Mouse (Mus musculus): ENCODE results near the gene Agps. TPM values are rescaled to one million over a fixed set of nuclear protein-coding genes. Genes with fewer than 3 reads are reported as not detected.
"Not testable (repeated sequence)": the region's sequence is repeated elsewhere in the genome, so short reads cannot be mapped to it uniquely, and the experiment has no call there.

The Agps gene
- polyA plus RNA-seq, 1 experiment from 2014 or later, result 26.0 TPM

DNA sequence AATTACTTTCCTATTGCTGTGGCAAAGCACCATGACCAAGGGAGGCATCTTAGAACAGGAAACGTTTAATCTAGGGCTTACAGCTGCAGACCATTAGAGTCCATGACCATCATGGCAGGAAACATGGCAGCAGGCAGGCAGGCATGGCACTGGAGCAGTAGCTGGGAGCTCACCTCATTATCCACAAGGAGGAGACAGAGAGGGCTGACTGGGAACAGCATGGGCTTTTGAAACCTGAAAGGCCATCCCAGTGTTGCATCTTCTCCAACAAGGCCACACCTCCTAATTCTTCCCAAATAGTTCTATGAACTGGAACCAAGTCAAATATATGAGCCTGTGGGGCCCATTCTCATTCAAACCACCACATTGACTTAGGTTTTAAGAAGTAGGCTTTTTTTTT is 68.3 kb downstream of the Agps start:
- no peaks in the 10 kb centered on the region for H3K9me3 ChIP-seq (replicated peaks)
- WGBS, result 90% methylated on average over 1 of the region's 1 CpGs
- H3K27me3 ChIP-seq, result no peaks in the 10 kb centered on the region
- no peak overlapping the region for H3K9ac ChIP-seq
- no peak overlapping the region for H3K4me2 ChIP-seq
- peaks cover 12% of the 10 kb centered on the region for H3K36me3 ChIP-seq (ENCODE audit: poor library complexity, severe bottlenecking)
- H3K4me3 ChIP-seq, result no peak overlapping the region
- no peaks in the 10 kb centered on the region for H3K4me1 ChIP-seq
- ATAC-seq, result no peak
- H3K27ac ChIP-seq, result no peak overlapping the region

DNA sequence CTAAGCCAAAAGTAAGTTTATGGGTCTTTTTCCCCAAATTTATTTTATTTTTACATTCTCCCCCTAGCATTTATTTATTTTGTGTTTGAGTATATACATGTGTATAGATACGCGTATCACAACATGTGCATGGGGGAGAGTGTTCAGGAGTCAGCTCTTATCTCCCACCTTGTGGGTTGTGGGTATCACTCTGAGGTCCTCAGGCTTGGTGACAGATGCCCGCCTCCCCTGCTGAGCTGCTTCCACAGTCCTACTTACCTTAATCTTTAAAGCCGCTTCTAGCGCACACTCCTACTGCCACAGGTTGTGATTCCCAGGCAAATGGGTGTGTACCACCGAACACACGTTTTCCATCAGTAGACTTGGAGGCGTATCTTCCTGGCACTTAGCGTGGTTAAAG is 69.9 kb downstream of the Agps start:
- 93% methylated on average over 9 of the region's 9 CpGs for WGBS
- H3K27me3 ChIP-seq, result no peaks in the 10 kb centered on the region
- no peak for ATAC-seq
- peaks cover 12% of the 10 kb centered on the region for H3K36me3 ChIP-seq (ENCODE audit: poor library complexity, severe bottlenecking)
- no peak overlapping the region for H3K4me3 ChIP-seq
- no peak overlapping the region for H3K9ac ChIP-seq
- H3K27ac ChIP-seq, result no peak overlapping the region
- H3K9me3 ChIP-seq (replicated peaks), result no peaks in the 10 kb centered on the region
- no peaks in the 10 kb centered on the region for H3K4me1 ChIP-seq
- H3K4me2 ChIP-seq, result no peak overlapping the region

GRCm38 (mm10) chr2:75907142-75907541 is 75.2 kb downstream of the Agps start:
- no peak overlapping the region for H3K4me2 ChIP-seq
- ATAC-seq, result no peak
- H3K27me3 ChIP-seq, result no peaks in the 10 kb centered on the region
- H3K9me3 ChIP-seq (replicated peaks), result no peaks in the 10 kb centered on the region
- no peaks in the 10 kb centered on the region for H3K4me1 ChIP-seq
- no peak overlapping the region for H3K4me3 ChIP-seq
- H3K27ac ChIP-seq, result no peak overlapping the region
- H3K9ac ChIP-seq, result no peak overlapping the region
- H3K36me3 ChIP-seq (ENCODE audit: poor library complexity, severe bottlenecking), result peaks cover 11% of the 10 kb centered on the region; the same call in 1 of the 2 replicates
- WGBS, result 85% methylated on average over 1 of the region's 1 CpGs

GRCm38 (mm10) chr2:75915040-75915439 is 83.1 kb downstream of the Agps start:
- Histone ChIP-seq H3K27ac (no peak overlapping the region), H3K27me3 (no peaks in the 10 kb centered on the region), H3K4me3 (no peak overlapping the region), H3K9ac (no peak overlapping the region), H3K4me2 (no peak overlapping the region), H3K4me1 (no peaks in the 10 kb centered on the region), H3K36me3 (ENCODE audit: poor library complexity, severe bottlenecking) (peaks cover 6% of the 10 kb centered on the region), H3K9me3 (replicated peaks) (no peaks in the 10 kb centered on the region)
- WGBS, result 87% methylated on average over 3 of the region's 3 CpGs
- no peak for ATAC-seq

GRCm38 (mm10) chr2:75923807-75924340 is 91.9 kb downstream of the Agps start:
- ATAC-seq, result no peak; the same call in 1 of the 2 replicates
- H3K4me2 ChIP-seq, result no peak overlapping the region
- no peak overlapping the region for H3K4me3 ChIP-seq
- peaks cover 7% of the 10 kb centered on the region; the same call in 1 of the 2 replicates for H3K36me3 ChIP-seq (ENCODE audit: poor library complexity, severe bottlenecking)
- 72% methylated on average over 4 of the region's 4 CpGs for WGBS
- peaks cover 17% of the 10 kb centered on the region for H3K4me1 ChIP-seq
- no peaks in the 10 kb centered on the region for H3K27me3 ChIP-seq
- no peak overlapping the region for H3K9ac ChIP-seq
- no peaks in the 10 kb centered on the region for H3K9me3 ChIP-seq (replicated peaks)
- no peak overlapping the region for H3K27ac ChIP-seq

DNA sequence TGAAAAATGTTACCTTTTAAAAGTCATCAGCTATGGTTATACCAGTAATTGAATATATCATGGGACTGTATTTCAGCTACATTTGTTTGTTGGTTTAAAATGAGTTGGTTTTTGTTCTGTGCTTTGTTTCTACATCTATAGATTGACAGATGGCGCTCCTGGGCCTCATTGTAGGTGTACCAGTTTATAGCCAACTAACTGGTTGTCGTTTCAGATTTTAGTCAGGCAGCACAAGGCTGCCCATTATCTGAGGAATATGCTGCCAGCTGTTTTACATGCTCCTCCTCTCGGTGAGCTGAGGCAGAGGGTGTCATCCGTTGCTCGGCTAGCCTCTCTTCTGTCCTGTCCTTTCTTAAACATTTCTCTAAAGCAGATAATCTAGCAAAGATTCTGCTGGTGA is 94.1 kb downstream of the Agps start:
- H3K27ac ChIP-seq, result no peak overlapping the region
- H3K27me3 ChIP-seq, result no peaks in the 10 kb centered on the region
- WGBS, result 79% methylated on average over 5 of the region's 5 CpGs
- no peaks in the 10 kb centered on the region for H3K9me3 ChIP-seq (replicated peaks)
- no peak for ATAC-seq
- H3K36me3 ChIP-seq (ENCODE audit: poor library complexity, severe bottlenecking), result peaks cover 7% of the 10 kb centered on the region; the same call in 1 of the 2 replicates
- no peak overlapping the region for H3K4me2 ChIP-seq
- H3K4me3 ChIP-seq, result no peak overlapping the region
- H3K4me1 ChIP-seq, result peaks cover 17% of the 10 kb centered on the region
- no peak overlapping the region for H3K9ac ChIP-seq

- no peak overlapping the region for H3K4me2 ChIP-seq
- no peak overlapping the region for H3K4me3 ChIP-seq
- H3K9ac ChIP-seq, result no peak overlapping the region
- 83% methylated on average over 3 of the region's 3 CpGs for WGBS
- no peak for ATAC-seq
- H3K27me3 ChIP-seq, result no peaks in the 10 kb centered on the region
- H3K36me3 ChIP-seq (ENCODE audit: poor library complexity, severe bottlenecking), result peaks cover 7% of the 10 kb centered on the region
- H3K9me3 ChIP-seq (replicated peaks), result no peaks in the 10 kb centered on the region
- H3K27ac ChIP-seq, result no peak overlapping the region
- H3K4me1 ChIP-seq, result peaks cover 17% of the 10 kb centered on the region
Observed at GRCm38 (mm10) chr2:75928011-75928410, 96.0 kb downstream of the Agps start.

- Histone ChIP-seq H3K4me2 (no peak overlapping the region), H3K4me1 (peaks cover 14% of the 10 kb centered on the region), H3K9me3 (replicated peaks) (no peaks in the 10 kb centered on the region), H3K4me3 (no peak overlapping the region), H3K9ac (no peak overlapping the region), H3K27ac (no peak overlapping the region), H3K36me3 (ENCODE audit: poor library complexity, severe bottlenecking) (peaks cover 7% of the 10 kb centered on the region), H3K27me3 (no peaks in the 10 kb centered on the region)
- 94% methylated on average over 2 of the region's 2 CpGs for WGBS
- ATAC-seq, result no peak
Observed at GRCm38 (mm10) chr2:75929141-75929540, 97.2 kb downstream of the Agps start.

- ATAC-seq, result no peak
- H3K4me2 ChIP-seq, result no peak overlapping the region
- no peak overlapping the region for H3K27ac ChIP-seq
- H3K4me3 ChIP-seq, result no peak overlapping the region
- H3K4me1 ChIP-seq, result peaks cover 7% of the 10 kb centered on the region
- H3K9me3 ChIP-seq (replicated peaks), result no peaks in the 10 kb centered on the region
- 93% methylated on average over 6 of the region's 6 CpGs for WGBS
- peaks cover 7% of the 10 kb centered on the region for H3K36me3 ChIP-seq (ENCODE audit: poor library complexity, severe bottlenecking)
- H3K27me3 ChIP-seq, result no peaks in the 10 kb centered on the region
- H3K9ac ChIP-seq, result no peak overlapping the region
Observed at GRCm38 (mm10) chr2:75929786-75930444, 97.9 kb downstream of the Agps start.

GRCm38 (mm10) chr2:75930941-75931340 is 99.0 kb downstream of the Agps start:
- Histone ChIP-seq H3K4me1 (peaks cover 3% of the 10 kb centered on the region; the same call in 1 of the 2 replicates), H3K9ac (no peak overlapping the region), H3K4me2 (no peak overlapping the region), H3K4me3 (no peak overlapping the region), H3K27ac (no peak overlapping the region), H3K9me3 (replicated peaks) (no peaks in the 10 kb centered on the region), H3K36me3 (ENCODE audit: poor library complexity, severe bottlenecking) (peaks cover 7% of the 10 kb centered on the region), H3K27me3 (no peaks in the 10 kb centered on the region)
- no peak for ATAC-seq
- WGBS, result 99% methylated on average over 2 of the region's 2 CpGs

DNA sequence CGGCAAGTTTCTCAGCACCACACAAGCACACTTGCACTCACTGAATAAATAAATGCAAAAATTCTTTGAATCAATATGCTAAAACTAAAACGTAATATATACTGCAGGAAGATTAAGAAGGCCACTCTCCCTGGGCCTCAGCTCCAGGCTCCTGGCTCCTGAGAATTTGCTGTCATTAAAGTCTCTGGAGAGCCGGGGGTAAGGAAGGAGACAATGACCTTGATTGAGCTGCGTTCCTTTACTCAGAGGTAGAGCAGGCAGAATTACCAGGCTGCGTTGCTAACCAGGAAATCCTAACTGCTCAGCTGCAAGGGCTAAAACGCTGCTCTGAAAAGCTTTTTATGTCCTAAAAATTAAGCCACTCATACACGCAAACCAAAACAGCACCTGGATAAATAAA is 101.6 kb downstream of the Agps start:
- Histone ChIP-seq H3K9me3 (replicated peaks) (no peaks in the 10 kb centered on the region), H3K27me3 (no peaks in the 10 kb centered on the region), H3K27ac (no peak overlapping the region), H3K4me3 (no peak overlapping the region), H3K4me1 (peaks cover 3% of the 10 kb centered on the region; the same call in 1 of the 2 replicates), H3K4me2 (no peak overlapping the region), H3K36me3 (ENCODE audit: poor library complexity, severe bottlenecking) (no peaks in the 10 kb centered on the region; the same call in 1 of the 2 replicates), H3K9ac (no peak overlapping the region)
- 52% methylated on average over 7 of the region's 7 CpGs for whole genome bisulfite sequencing
- ATAC-seq, result no peak

GRCm38 (mm10) chr2:75936685-75937084 is 104.7 kb downstream of the Agps start:
- not testable (repeated sequence) for ATAC-seq; H3K4me1 ChIP-seq; H3K4me2 ChIP-seq; H3K27me3 ChIP-seq; H3K36me3 ChIP-seq (ENCODE audit: poor library complexity, severe bottlenecking); H3K4me3 ChIP-seq; H3K9ac ChIP-seq; H3K9me3 ChIP-seq (replicated peaks); H3K27ac ChIP-seq
- WGBS, result 90% methylated on average over 2 of the region's 2 CpGs

Data from forebrain, embryonic 13.5 days (tissue).